Mouse (Mus musculus): ENCODE data around the gene Adora1.
A peak's percentile ranks its signal among the peaks of the same experiment; 100 is the strongest.
"Not testable (repeated sequence)": the region's sequence is repeated elsewhere in the genome, so short reads cannot be mapped to it uniquely, and the experiment has no call there.

Adora1 gene

DNA sequence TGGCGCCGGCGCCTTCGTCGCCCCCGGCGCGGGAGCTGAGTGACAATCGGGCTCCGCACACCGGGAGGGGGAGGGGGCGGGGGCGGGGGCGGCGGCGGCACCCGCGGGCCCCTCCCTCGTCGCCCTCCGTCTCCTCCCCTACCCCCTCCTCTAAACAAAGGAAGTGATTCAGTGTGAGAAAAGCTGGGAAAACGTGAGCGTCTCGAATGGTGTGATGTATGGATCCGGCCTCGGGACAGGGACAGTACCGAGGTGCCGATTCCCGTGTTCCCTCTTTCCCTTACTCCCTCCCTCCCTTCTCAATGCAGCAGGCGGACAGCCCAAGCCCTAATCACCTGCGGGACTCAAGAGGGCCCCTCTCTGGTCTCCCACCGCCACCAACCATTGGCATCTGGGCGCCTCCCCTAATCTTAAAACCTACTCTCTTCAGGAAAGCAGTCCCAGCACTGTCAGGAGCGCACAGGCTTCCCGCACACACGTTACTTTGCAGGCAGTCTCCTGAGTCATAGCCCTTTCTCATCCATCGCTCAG is at the start of gene Adora1:
Gene Adora1, minus strand, starts transcription at position 41 of the 531 bp plus-strand sequence.
- DNase-seq (ENCODE audit: low spot score): peak; percentile 49

DNA sequence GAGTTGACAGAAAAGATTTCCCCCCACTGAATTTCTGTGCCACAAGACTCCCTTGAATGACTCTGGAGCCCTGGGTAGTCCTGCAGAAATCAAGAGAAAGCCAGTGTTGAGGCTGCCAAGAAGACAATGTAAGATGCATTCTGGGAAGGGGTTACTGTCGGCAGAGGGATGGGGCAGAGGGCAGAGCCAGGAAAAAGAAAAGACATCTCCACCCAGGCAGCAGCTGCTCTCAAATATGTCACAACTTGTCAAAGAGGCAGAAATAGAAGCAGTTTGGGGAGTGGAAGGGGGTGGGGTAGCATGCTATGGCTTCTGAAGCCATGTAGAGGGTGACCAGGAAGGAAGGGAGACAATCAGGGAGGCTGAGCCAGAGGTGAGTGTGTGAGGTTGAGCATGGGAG is 47.9 kb upstream of the Adora1 start:
- DNase-seq (ENCODE audit: low spot score): no peak

DNA sequence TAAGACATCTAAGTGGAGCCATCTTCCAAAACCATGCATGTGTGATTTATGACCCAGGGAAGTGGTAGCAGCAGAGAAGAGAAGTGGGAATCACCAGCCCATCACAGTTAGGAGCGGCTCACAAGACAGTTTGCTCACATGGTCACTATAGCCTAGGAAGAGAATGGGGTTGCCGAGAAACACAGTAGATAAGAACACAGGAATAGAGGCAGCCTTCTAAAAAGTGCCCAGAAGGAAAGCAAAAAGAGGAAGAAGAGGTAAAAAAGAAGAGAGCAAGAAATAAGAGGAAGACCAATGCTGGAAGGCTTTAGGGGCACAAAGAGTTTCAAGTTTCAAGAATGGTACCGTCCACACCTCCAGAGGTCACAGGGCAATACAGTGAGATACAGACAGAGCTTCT is 47.1 kb upstream of the Adora1 start:
- no peak for DNase-seq (ENCODE audit: low spot score)

DNA sequence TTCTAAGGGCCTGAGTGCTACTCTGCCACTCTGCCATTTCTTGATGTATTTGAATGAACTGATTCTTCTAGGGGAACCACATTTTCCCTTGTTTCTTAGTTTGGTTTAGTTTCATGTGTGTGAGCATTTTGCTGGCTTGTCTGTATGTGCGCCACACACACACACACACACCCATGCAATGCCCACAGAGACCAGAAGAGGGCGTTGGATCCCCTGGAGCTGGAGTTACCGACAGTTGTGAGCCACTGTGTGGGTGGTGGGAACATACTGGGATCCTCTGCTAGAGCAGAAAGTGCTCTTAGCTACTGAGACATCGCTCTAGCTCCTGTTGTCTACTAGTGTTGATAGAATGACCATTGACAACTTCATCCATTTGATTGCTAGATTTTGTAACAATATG is 46.3 kb upstream of the Adora1 start:
- DNase-seq (ENCODE audit: low spot score): no peak

- DNase-seq (ENCODE audit: low spot score): no peak
Observed at GRCm38 (mm10) chr1:134280174-134280573, 44.9 kb upstream of the Adora1 start.

GRCm38 (mm10) chr1:134276823-134277222 is 41.6 kb upstream of the Adora1 start:
- no peak for DNase-seq (ENCODE audit: low spot score)

DNA sequence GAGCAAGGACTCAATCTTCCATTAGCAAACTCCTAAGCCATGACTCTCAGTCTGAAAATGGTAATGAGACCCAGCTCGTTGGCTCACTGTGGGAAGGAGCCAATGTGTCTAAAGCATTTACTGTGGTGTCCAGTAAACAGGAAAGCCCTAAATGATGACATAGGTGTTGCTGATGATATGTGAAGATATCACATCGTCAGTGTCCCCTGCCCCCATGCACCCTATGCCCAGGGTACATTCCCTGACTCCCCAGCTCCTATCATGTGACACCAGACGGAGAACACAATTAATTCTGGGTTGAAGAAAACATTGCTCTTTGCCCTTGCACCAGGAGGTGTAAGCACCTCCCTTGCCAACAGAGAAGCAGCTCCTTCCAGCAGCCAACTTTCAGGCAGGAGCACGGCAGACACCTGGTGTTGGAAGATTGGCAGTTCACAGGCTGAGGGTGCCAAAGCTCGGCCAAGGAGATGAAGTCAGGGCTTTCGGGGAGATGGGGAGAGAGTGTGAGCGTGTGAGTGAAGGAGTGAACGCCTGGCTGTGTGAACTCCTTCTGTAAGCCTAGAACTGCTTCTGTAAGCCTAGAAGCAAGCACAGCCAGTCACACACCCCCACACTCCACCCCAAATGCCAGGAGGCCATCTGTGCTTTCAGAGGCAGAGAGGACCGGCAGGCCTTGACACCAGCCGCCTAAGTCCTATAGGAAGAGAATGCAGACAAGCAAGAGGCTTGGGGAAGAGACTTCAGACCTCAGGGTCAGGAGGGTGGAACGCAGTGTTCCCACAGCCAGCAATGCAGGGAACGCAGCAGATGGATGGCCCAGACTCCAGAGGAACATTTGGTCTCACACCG is 40.6 kb upstream of the Adora1 start:
- peak; percentile 64 for DNase-seq (ENCODE audit: low spot score)

GRCm38 (mm10) chr1:134274483-134274920 is 39.3 kb upstream of the Adora1 start:
- no peak for DNase-seq (ENCODE audit: low spot score)

- DNase-seq (ENCODE audit: low spot score): no peak
Observed at GRCm38 (mm10) chr1:134273493-134274395, 38.5 kb upstream of the Adora1 start.

DNA sequence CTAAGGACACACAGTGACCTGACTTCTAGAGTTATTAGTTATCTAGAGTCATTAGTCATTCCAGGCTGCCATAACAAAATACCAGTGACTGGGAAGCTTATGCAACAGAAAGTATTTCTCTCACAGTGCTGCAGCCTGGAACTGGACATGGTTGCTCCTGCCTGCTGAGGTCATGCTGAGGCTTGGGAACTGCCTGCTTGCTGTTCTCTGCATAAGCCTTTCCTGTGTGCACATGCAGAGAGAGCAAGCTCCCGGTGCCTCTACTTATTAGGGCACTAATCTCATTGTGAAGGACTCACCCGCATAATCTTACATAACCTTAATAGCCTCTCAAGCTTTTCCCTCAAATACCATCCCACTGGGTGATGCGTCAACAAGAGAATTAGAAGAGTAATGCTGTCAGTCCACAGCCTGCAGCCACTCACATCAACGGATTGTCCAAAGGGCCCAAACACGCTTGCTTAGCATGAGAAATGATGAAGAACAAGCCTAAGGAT is 37.6 kb upstream of the Adora1 start:
- no peak for DNase-seq (ENCODE audit: low spot score)

DNA sequence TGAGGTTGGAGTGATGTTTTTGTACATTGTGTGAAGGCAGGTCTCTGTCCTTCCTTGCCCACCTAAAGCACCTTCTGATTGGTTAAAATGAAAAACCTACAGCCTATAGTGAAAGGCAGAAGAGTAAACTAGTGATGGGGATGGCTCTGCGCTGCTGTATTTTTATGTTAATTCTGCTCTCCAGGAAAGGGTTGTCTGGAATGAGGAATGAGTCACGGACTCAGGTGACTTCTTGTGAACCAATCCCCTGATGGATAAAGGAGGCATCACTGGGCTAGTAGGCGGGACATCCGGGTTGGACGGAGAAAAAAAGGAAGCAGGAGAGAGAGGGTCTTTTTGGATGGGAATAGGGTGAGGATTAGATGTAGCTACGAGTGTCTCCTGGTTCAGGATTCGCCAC is 34.8 kb upstream of the Adora1 start:
- DNase-seq (ENCODE audit: low spot score): no peak

DNA sequence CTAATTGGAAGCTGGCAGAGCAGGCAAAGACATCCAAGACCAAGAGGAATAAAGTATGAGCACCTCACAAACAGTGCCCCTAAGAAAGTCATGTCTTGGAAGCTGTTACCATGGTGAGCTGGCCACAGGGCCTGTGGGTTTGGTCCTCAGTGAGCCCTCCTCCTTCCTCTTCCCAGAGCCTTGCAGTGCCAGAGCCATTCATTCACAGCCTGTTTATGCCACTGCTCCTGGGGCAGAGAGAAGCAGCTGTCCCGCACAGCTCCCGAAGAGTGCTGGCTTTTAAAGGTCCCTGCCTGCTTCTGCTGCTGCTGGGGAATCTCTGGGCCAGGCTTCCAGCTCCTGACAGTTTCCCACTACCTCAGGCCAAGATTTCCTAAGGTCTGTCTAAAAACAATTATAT is 30.6 kb upstream of the Adora1 start:
- no peak for DNase-seq (ENCODE audit: low spot score)

DNA sequence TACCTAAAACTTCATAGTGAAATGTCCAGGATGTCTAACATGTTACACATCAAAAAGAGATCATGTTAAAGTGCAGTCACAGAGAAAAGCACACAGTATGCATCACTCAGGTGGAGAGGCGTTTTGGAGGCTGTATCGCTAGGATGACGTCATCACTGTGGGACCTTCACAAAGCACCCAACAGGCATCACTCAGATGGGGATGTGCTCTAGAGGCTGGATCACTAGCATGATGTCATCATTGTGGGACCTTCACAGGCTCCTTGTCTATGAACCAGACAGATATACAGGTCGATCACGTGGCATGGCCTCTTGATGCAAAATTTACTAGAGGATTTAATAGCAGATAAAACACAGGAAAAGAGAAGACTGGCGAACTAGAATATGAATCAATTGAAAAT is 29.1 kb upstream of the Adora1 start:
- DNase-seq (ENCODE audit: low spot score): no peak

DNA sequence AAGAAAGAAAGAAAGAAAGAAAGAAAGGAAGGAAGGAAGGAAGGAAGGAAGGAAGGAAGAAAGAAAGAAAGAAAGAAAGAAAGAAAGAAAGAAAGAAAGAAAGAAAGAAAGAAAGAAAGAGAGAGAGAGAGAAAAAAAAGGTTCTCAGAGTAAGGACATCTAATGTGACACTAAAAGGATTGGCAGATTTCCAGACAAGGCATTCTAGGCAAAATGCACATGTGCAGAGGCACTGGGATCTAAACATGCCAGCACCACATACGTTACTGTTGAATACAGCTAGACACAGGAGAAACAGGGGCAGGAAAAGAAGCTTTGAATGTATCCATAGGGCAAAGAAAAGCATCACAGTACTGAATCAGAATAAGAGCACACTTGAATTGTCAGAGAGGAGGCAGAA is 14.4 kb upstream of the Adora1 start:
- DNase-seq (ENCODE audit: low spot score): not testable (repeated sequence)

DNA sequence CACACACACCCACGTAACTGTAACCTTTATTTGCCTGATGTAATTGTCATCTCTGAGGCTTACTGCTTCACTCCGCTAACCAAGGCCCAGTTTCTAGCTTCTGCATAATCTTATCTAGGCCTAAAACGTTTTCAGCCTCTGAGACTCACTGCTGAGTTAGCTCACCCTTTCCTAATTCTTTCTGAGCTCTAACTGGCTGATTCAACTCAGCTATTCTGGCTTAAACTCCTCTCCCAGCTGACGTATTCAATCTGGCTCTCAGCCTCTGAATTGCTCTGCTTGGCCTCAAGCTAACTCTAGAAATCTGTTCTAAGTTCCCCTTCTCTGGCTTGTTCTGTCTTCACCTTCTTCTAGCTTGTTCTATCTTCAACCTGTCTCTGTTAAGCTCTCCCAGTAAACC is 11.4 kb upstream of the Adora1 start:
- no peak for DNase-seq (ENCODE audit: low spot score)

GRCm38 (mm10) chr1:134245004-134245717 is 9.9 kb upstream of the Adora1 start:
- no peak for DNase-seq (ENCODE audit: low spot score)

DNA sequence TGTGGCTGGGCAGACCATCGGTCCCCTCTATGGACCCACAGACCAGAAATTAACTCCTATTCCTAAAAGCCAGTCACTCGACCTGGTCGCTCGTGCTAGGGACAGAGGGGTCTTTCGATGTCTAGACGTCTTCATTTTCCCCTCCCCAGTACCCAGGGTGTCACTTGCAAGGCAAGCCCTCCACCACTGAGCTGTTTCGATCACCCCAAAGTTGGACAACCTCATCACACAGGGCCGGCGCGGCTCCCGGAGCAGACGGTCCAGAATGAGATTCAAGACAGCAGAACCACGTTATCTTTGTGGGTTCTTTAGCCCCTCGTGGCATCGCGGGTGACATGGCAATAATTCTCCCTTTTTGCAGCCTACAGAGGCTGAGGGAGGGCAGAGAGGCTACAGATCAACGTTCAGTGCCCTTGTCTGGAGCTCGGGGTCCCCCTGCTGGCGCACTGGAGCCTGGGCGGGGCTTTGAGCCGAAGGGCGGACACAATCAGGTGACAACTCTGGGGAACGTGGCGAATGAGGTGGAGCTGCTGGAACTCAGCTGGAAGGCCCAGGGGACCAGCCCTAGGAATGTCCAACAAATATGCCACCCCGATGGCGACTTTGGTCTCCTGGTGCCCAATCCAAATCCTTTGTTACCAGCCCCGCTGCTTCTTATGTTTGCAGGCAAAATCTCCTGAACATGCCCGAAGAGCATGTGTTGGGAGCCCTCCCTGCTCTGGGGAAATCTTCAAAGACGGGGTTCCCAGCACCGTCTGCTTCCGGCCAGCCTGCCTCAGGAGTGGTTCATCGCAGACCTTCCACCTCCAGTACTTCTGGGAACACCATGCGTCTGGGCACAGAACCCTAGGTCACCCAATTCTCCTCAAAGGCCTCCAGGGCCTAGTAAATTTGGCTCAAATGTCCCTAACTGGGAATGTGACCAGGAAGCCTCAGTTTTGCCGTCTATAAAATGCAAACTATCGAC is 9.0 kb upstream of the Adora1 start:
- peak; percentile 97 for DNase-seq (ENCODE audit: low spot score)

- DNase-seq (ENCODE audit: low spot score): no peak
Observed at GRCm38 (mm10) chr1:134243505-134243904, 8.3 kb upstream of the Adora1 start.

- no peak for DNase-seq (ENCODE audit: low spot score)
Observed at GRCm38 (mm10) chr1:134242286-134242685, 7.1 kb upstream of the Adora1 start.

DNA sequence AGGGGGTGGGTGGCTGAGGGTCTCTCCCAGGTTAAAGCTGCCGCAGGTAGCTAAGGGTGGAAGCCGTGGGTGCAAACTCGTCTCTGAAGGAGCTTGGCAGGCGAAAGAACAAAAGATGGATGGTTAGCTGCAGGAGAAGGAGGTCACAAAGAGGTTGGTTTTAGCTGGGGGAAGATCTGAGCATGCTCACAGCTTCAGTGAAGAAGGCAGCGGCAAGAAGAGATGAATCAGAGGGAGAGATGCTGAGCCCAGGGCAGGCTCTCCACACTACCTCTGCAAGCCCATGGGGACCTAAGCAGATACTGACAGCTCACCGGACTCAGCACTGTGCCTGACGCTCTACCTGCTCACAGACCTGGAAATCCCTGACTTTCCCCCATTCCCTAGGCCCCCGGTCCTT is 6.1 kb upstream of the Adora1 start:
- DNase-seq (ENCODE audit: low spot score): no peak

DNA sequence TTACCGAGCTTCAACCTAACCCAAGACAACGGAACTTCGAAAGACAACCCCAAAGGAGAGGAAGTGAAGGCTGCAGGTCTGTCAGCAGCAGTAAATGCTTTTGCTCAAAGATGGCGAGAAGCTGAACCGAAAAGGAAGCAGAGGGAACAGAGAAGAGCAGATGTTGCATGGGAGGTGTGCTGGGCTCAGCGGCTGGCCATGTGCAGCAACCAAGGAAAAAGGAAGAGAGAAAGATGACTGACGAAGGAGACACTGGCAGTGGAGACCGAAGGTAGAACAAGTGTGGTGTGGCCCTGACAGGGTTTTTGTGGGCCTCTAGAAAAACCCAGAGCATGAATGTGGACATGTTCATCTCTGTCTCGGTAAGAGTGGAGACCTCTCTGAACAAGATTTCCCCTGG is 5.5 kb upstream of the Adora1 start:
- no peak for DNase-seq (ENCODE audit: low spot score)

Data from testis, postnatal 10 days (tissue).